Mouse (Mus musculus) cerebellum, adult 11 months (tissue): ENCODE measurements at regions not wholly inside any gene's neighbourhood (a gene's known extent, or its start where the extent isn't known, plus 50 kb on each side); places are given as distances from the start of the nearest gene placed in this dataset.

Experiments
- DNase-seq: peaks from one replicate; pipeline ENCODE4 v3.0.0; 2022

DNA sequence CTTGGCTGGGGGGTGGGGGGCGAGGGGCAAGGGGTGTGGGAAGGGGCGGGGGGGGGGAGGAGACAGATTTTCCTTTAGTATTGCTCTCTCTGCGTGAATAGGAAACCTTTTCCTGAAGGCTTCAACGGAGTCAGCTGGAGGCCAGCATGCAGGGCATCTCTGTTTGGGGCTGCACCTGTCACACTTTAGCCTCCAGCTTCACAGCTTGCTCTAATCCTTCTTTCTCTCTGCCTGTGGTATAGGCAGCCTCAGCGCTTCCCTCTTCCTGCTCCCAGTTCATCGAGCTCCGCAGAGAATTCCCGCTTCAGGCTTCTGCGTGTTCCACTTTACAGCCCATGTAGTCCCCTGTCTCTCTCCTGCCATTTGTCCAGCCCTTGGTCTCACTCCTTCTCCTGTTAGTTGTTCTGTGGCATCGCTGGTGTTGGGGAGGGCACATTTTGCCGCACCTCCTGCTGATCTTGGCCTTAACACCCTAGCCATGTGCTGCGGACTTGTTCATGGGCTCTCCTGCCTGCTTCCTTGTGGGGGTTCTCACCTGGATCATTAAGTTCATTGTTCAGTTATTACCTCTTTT, 51.7 kb upstream of the Jph4 start:
- DNase-seq = peak; percentile 74

DNA sequence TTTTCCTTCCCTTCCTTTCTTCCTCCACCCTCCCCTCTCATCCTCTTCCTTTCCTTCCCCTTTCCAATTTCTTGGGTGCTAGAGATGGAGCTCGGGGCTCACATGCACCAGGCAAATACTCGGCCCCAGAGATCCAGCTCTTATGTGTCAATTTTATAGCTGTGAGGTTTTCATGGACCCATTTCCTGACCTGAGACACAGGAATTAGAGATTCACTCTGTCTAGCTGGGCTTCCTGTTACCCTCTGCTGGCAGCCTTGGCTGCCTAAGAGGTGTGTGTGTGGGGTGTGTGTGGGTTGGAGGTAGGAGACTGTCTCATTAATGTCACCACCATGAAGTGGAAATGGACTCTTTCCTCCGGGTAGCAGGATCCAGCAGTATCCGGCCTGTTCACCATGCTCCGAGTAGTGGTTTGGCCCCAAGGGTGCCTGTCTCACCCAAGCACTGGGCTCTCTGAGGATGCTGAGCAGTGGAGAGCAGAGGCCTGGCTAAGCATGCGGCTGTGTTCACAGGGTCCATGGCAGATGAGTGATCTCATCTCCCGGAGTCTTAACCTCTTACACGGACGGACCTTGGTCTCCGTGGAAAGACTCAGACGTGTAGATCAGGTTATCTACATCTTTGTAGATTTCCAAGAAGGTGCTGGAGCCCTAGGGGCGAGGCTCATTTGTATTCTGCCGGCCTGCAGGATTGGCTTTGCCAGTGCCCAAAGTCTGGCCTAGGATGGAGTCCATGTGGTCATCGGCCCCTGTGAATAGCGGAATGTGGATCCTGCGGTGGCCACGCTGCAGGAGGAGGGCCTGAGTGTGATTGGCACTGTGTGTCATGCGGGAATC, 52.5 kb upstream of the Jph4 start:
- DNase-seq = no peak

GRCm38 (mm10) chr14:55169856-55170117, 52.0 kb upstream of the Dhrs2 start:
- DNase-seq = no peak

- peak; percentile 60 for DNase-seq
Observed at GRCm38 (mm10) chr14:55171311-55172049, 50.3 kb upstream of the Dhrs2 start.
